Mouse (Mus musculus) midbrain, embryonic 14.5 days (tissue): ENCODE measurements at regions not wholly inside any gene's neighbourhood (a gene's known extent, or its start where the extent isn't known, plus 50 kb on each side); places are given as distances from the start of the nearest gene placed in this dataset.
A peak's percentile ranks its signal among the peaks of the same experiment; 100 is the strongest.

ENCODE experiments used
- ATAC-seq: fragments of 200-750 bp; cut with Nextera tagmentation; 2 replicates; pipeline ENCODE4 v1.8.0; 2017; ENCODE audit warnings: moderate number of reproducible peaks, moderate library complexity; ENCODE audit not compliant: low FRiP score, low TSS enrichment
- DNase-seq: peaks from one replicate; pipeline ENCODE4 v3.0.0-alpha.2; 2015
- H3K27ac ChIP-seq: fragments of 300-500 bp; sonication (generic); replicated peaks from 2 replicates; pipeline ENCODE4 v1.5.1; 2014; ENCODE audit warnings: mild to moderate bottlenecking, low read depth, low read length, moderate library complexity
- H3K27me3 ChIP-seq: fragments of 300-500 bp; sonication (generic); 2 replicates; pipeline ENCODE4 v1.6.1; 2014; ENCODE audit warnings: low read length, control low read depth, mixed read lengths; ENCODE audit not compliant: control insufficient read depth, insufficient read depth
- H3K36me3 ChIP-seq: fragments of 300-500 bp; sonication (generic); 2 replicates; pipeline ENCODE4 v1.6.1; 2014; ENCODE audit warnings: low read length, control low read depth; ENCODE audit not compliant: control insufficient read depth, insufficient read depth
- H3K4me1 ChIP-seq: fragments of 300-500 bp; sonication (generic); 2 replicates; pipeline ENCODE4 v1.6.1; 2014; ENCODE audit warnings: mild to moderate bottlenecking, antibody characterized with exemption, low read length, control low read depth; ENCODE audit not compliant: control insufficient read depth, insufficient read depth
- H3K4me2 ChIP-seq: fragments of 300-500 bp; sonication (generic); 2 replicates; pipeline ENCODE4 v1.6.1; 2014; ENCODE audit warnings: mild to moderate bottlenecking, low read length, moderate library complexity
- H3K4me3 ChIP-seq: fragments of 300-500 bp; sonication (generic); replicated peaks from 2 replicates; pipeline ENCODE4 v1.5.1; 2014; ENCODE audit warnings: low read depth, low read length
- H3K9ac ChIP-seq: fragments of 300-500 bp; sonication (generic); replicated peaks from 2 replicates; pipeline ENCODE4 v1.6.1; 2014; ENCODE audit warnings: mild to moderate bottlenecking, low read length, moderate library complexity
- H3K9me3 ChIP-seq: fragments of 300-500 bp; sonication (generic); 2 replicates; pipeline ENCODE4 v1.6.1; 2016; ENCODE audit warnings: low read length, control low read depth, mixed read lengths; ENCODE audit not compliant: control insufficient read depth
- WGBS: fragments of 180-500 bp; shearing (Covaris S2); extraction: QIAGEN DNeasy Blood & Tissue Kit; methylation state at CpG from one replicate; pipeline ENCODE4 v1.1.7; 2014; 5-methylcytosine and 5-hydroxymethylcytosine counted together

GRCm38 (mm10) chr1:107946204-107946939, 356.6 kb downstream of the Serpinb8 start:
- Histone ChIP-seq H3K9ac (no peak overlapping the region), H3K4me3 (no peak overlapping the region), H3K27me3 (no peaks in the 10 kb centered on the region), H3K4me2 (no peak overlapping the region), H3K9me3 (no peaks in the 10 kb centered on the region), H3K4me1 (no peaks in the 10 kb centered on the region), H3K36me3 (no peaks in the 10 kb centered on the region), H3K27ac (no peak overlapping the region)
- no peak for DNase-seq
- 70% methylated on average over 1 of the region's 1 CpGs for whole genome bisulfite sequencing
- no peak for ATAC-seq

- H3K27me3 ChIP-seq = no peaks in the 10 kb centered on the region
- no peak for DNase-seq
- H3K27ac ChIP-seq = no peak overlapping the region
- no peaks in the 10 kb centered on the region for H3K9me3 ChIP-seq
- no peak overlapping the region for H3K4me3 ChIP-seq
- H3K9ac ChIP-seq = no peak overlapping the region
- no peak for ATAC-seq
- WGBS = 65% methylated on average over 2 of the region's 2 CpGs
- no peaks in the 10 kb centered on the region for H3K36me3 ChIP-seq
- no peaks in the 10 kb centered on the region for H3K4me1 ChIP-seq
- H3K4me2 ChIP-seq = no peak overlapping the region
Observed at GRCm38 (mm10) chr1:107950396-107950795, 360.6 kb downstream of the Serpinb8 start.

GRCm38 (mm10) chr1:107961009-107961408, 371.2 kb downstream of the Serpinb8 start:
- Histone ChIP-seq H3K27ac (no peak overlapping the region), H3K4me3 (no peak overlapping the region), H3K27me3 (no peaks in the 10 kb centered on the region), H3K9ac (no peak overlapping the region), H3K4me2 (no peak overlapping the region), H3K4me1 (no peaks in the 10 kb centered on the region), H3K36me3 (no peaks in the 10 kb centered on the region), H3K9me3 (no peaks in the 10 kb centered on the region)
- no peak for ATAC-seq
- no peak for DNase-seq

- WGBS = 7% methylated on average over 8 of the region's 8 CpGs
- no peaks in the 10 kb centered on the region for H3K36me3 ChIP-seq
- peak; percentile 58 for DNase-seq
- H3K27ac ChIP-seq = no peak overlapping the region
- ATAC-seq = peak; percentile 59
- H3K9ac ChIP-seq = no peak overlapping the region
- no peak overlapping the region for H3K4me2 ChIP-seq
- H3K27me3 ChIP-seq = no peaks in the 10 kb centered on the region
- H3K4me1 ChIP-seq = peaks cover 27% of the 10 kb centered on the region
- H3K4me3 ChIP-seq = no peak overlapping the region
- no peaks in the 10 kb centered on the region for H3K9me3 ChIP-seq
Observed at GRCm38 (mm10) chr1:107975626-107976335, 386.0 kb downstream of the Serpinb8 start.

GRCm38 (mm10) chr1:107977686-107978085, 387.9 kb downstream of the Serpinb8 start:
- Histone ChIP-seq H3K9me3 (no peaks in the 10 kb centered on the region), H3K9ac (no peak overlapping the region), H3K4me1 (peaks cover 27% of the 10 kb centered on the region), H3K4me2 (no peak overlapping the region), H3K27me3 (no peaks in the 10 kb centered on the region), H3K4me3 (no peak overlapping the region), H3K36me3 (no peaks in the 10 kb centered on the region), H3K27ac (no peak overlapping the region)
- ATAC-seq (no peak), DNase-seq (no peak)
- whole genome bisulfite sequencing = 36% methylated on average over 2 of the region's 2 CpGs

- Histone ChIP-seq H3K4me2 (no peak overlapping the region), H3K9me3 (no peaks in the 10 kb centered on the region), H3K9ac (no peak overlapping the region), H3K4me3 (no peak overlapping the region), H3K36me3 (no peaks in the 10 kb centered on the region), H3K4me1 (peaks cover 27% of the 10 kb centered on the region), H3K27me3 (no peaks in the 10 kb centered on the region), H3K27ac (no peak overlapping the region)
- 1% methylated on average over 5 of the region's 5 CpGs for WGBS
- DNase-seq = peak; percentile 66
- ATAC-seq = peak; percentile 78
Observed at GRCm38 (mm10) chr1:107978411-107978810, 388.6 kb downstream of the Serpinb8 start.

GRCm38 (mm10) chr1:107985646-107986045, 395.8 kb downstream of the Serpinb8 start:
- Histone ChIP-seq H3K27ac (no peak overlapping the region), H3K36me3 (no peaks in the 10 kb centered on the region), H3K4me2 (no peak overlapping the region), H3K4me1 (no peaks in the 10 kb centered on the region), H3K27me3 (no peaks in the 10 kb centered on the region), H3K9ac (no peak overlapping the region), H3K9me3 (no peaks in the 10 kb centered on the region), H3K4me3 (no peak overlapping the region)
- no peak for ATAC-seq
- DNase-seq = no peak
- 85% methylated on average over 2 of the region's 2 CpGs for WGBS

GRCm38 (mm10) chr1:107988076-107988475, 398.3 kb downstream of the Serpinb8 start:
- no peaks in the 10 kb centered on the region for H3K4me1 ChIP-seq
- no peaks in the 10 kb centered on the region for H3K27me3 ChIP-seq
- H3K9ac ChIP-seq = no peak overlapping the region
- WGBS = 68% methylated on average over 4 of the region's 4 CpGs
- H3K4me2 ChIP-seq = no peak overlapping the region
- ATAC-seq (no peak), DNase-seq (no peak)
- H3K9me3 ChIP-seq = no peaks in the 10 kb centered on the region
- no peak overlapping the region for H3K4me3 ChIP-seq
- H3K36me3 ChIP-seq = no peaks in the 10 kb centered on the region
- H3K27ac ChIP-seq = no peak overlapping the region

GRCm38 (mm10) chr1:107993013-107993412, 403.2 kb downstream of the Serpinb8 start:
- 91% methylated on average over 4 of the region's 4 CpGs for WGBS
- no peak overlapping the region for H3K9ac ChIP-seq
- H3K36me3 ChIP-seq = no peaks in the 10 kb centered on the region
- ATAC-seq (no peak), DNase-seq (no peak)
- no peak overlapping the region for H3K27ac ChIP-seq
- H3K9me3 ChIP-seq = no peaks in the 10 kb centered on the region
- H3K27me3 ChIP-seq = no peaks in the 10 kb centered on the region
- no peak overlapping the region for H3K4me2 ChIP-seq
- no peaks in the 10 kb centered on the region for H3K4me1 ChIP-seq
- no peak overlapping the region for H3K4me3 ChIP-seq
